Comparison of ENCODE assay signal across 10 mouse cellular contexts in genomic region chr19:44757231-44757871, GRCm38 (mm10). TPM values are rescaled to one million over a fixed set of nuclear protein-coding genes. Genes with fewer than 3 reads are reported as not detected.
DNase-seq lines count a peak whose midpoint lies in the region; ATAC-seq and TF ChIP-seq lines count a peak whose summit lies in the region.
"Had no signal": no experiment of that assay in that cellular context is flagged by ENCODE, and none has a peak within 500 bp of the region (broad histone marks: within the 10 kb centered on the region; RNA-seq: fewer than 3 reads in every experiment).

No protein-coding gene starts in this region.

- ATAC-seq in heart, embryonic 11.5 days (replicated peaks; ENCODE audit: insufficient number of reproducible peaks, low FRiP score, low TSS enrichment), result no peak
- no peak for ATAC-seq in embryonic facial prominence, embryonic 13.5 days (ENCODE audit: insufficient number of reproducible peaks, insufficient read depth, low FRiP score, low TSS enrichment, low read depth)
- no peak for ATAC-seq in midbrain, embryonic 14.5 days (ENCODE audit: low FRiP score, low TSS enrichment)
- ATAC-seq: inflammation-experienced regulatory T-cells, adult 6 months had no signal

- H3K9ac ChIP-seq in heart, embryonic 11.5 days (ENCODE audit: low read depth, low read length), result no peak overlapping the region
- H3K9ac ChIP-seq in embryonic facial prominence, embryonic 13.5 days, result peak overlapping the region; percentile 40; the same call in 1 of the 2 replicates
- H3K9ac ChIP-seq in midbrain, embryonic 14.5 days (replicated peaks; ENCODE audit: low read length), result peak overlapping the region; percentile 16; the same call in 1 of the 2 replicates

- WGBS in heart, embryonic 11.5 days (ENCODE audit: insufficient replicate concordance), result 0% methylated on average over 38 of the region's 38 CpGs
- under 1% methylated on average over 38 of the region's 38 CpGs for WGBS in embryonic facial prominence, embryonic 13.5 days
- WGBS in kidney, adult 2 months, result under 1% methylated on average over 30 of the region's 38 CpGs
- 0% methylated on average over 38 of the region's 38 CpGs for WGBS in midbrain, embryonic 14.5 days

- TF ChIP-seq POLR2A in kidney, adult 2 months (IDR thresholded peaks at IDR 0.05; ENCODE audit: low read depth, low read length), result no peak

- no peaks in the 10 kb centered on the region for H3K9me3 ChIP-seq in heart, embryonic 11.5 days (replicated peaks; ENCODE audit: control insufficient read depth, low read length)
- H3K9me3 ChIP-seq in embryonic facial prominence, embryonic 13.5 days, result no peaks in the 10 kb centered on the region
- H3K9me3 ChIP-seq in midbrain, embryonic 14.5 days (ENCODE audit: control insufficient read depth, low read length), result no peaks in the 10 kb centered on the region

- DNase-seq in heart, adult 8-10 months (ENCODE audit: low spot score), result no peak
- peak; percentile 72 for DNase-seq in kidney, adult 2 months
- DNase-seq in midbrain, embryonic 14.5 days, result no peak
- DNase-seq in spleen, postnatal 14 days (ENCODE audit: low spot score in 2 of 2), result no peak
- no peak for DNase-seq in layer of hippocampus, postnatal 36 days
- no peak for DNase-seq in thymus, adult 18-20 months

- no peak for TF ChIP-seq CTCF in kidney, adult 2 months (conservative IDR thresholded peaks at IDR 0.05; ENCODE audit: insufficient read depth, insufficient read length, low read depth, low read length)

- no peak overlapping the region for H3K27ac ChIP-seq in heart, embryonic 11.5 days (ENCODE audit: low read depth, low read length)
- H3K27ac ChIP-seq in embryonic facial prominence, embryonic 13.5 days, result no peak overlapping the region
- peak overlapping the region; percentile 99 for H3K27ac ChIP-seq in kidney, adult 2 months (ENCODE audit: insufficient read depth, low read depth, low read length)
- 0 out of 2 replicates have a peak overlapping the region, but pooled peaks have one; percentile 26 for H3K27ac ChIP-seq in midbrain, embryonic 14.5 days (replicated peaks; ENCODE audit: low read depth, low read length)

- peaks cover 93% of the 10 kb centered on the region for H3K27me3 ChIP-seq in heart, embryonic 11.5 days (ENCODE audit: control insufficient read depth, insufficient read depth, low read length)
- peaks cover 99% of the 10 kb centered on the region for H3K27me3 ChIP-seq in embryonic facial prominence, embryonic 13.5 days
- no peaks in the 10 kb centered on the region for H3K27me3 ChIP-seq in kidney, adult 2 months (replicated peaks; ENCODE audit: control insufficient read depth, insufficient read depth, low read length)
- peaks cover 91% of the 10 kb centered on the region for H3K27me3 ChIP-seq in midbrain, embryonic 14.5 days (ENCODE audit: control insufficient read depth, insufficient read depth, low read length)

- peak overlapping the region; percentile 59 for H3K4me2 ChIP-seq in heart, embryonic 11.5 days
- peak overlapping the region; percentile 64 for H3K4me2 ChIP-seq in embryonic facial prominence, embryonic 13.5 days
- H3K4me2 ChIP-seq in midbrain, embryonic 14.5 days (ENCODE audit: low read length), result peak overlapping the region; percentile 56

- no peaks in the 10 kb centered on the region for H3K36me3 ChIP-seq in heart, embryonic 11.5 days (ENCODE audit: control insufficient read depth, insufficient read depth, low read length)
- no peaks in the 10 kb centered on the region for H3K36me3 ChIP-seq in embryonic facial prominence, embryonic 13.5 days
- H3K36me3 ChIP-seq in kidney, adult 2 months (ENCODE audit: control insufficient read depth, insufficient read depth, low read length), result no peaks in the 10 kb centered on the region
- no peaks in the 10 kb centered on the region for H3K36me3 ChIP-seq in midbrain, embryonic 14.5 days (ENCODE audit: control insufficient read depth, insufficient read depth, low read length)

- peaks cover 23% of the 10 kb centered on the region for H3K4me1 ChIP-seq in heart, embryonic 11.5 days (ENCODE audit: control insufficient read depth, insufficient read depth, low read length)
- H3K4me1 ChIP-seq in embryonic facial prominence, embryonic 13.5 days, result peaks cover 19% of the 10 kb centered on the region
- no peaks in the 10 kb centered on the region; the same call in 1 of the 2 replicates for H3K4me1 ChIP-seq in kidney, adult 2 months (ENCODE audit: control insufficient read depth, insufficient read depth, low read length)
- peaks cover 16% of the 10 kb centered on the region for H3K4me1 ChIP-seq in midbrain, embryonic 14.5 days (ENCODE audit: control insufficient read depth, insufficient read depth, low read length)

- H3K4me3 ChIP-seq in heart, embryonic 11.5 days (ENCODE audit: low read depth, low read length), result peak overlapping the region; percentile 41
- H3K4me3 ChIP-seq in embryonic facial prominence, embryonic 13.5 days, result peak overlapping the region; percentile 40
- peak overlapping the region; percentile 98 for H3K4me3 ChIP-seq in kidney, adult 2 months (ENCODE audit: insufficient read depth, low read depth, low read length)
- H3K4me3 ChIP-seq in midbrain, embryonic 14.5 days (replicated peaks; ENCODE audit: low read depth, low read length), result peak overlapping the region; percentile 32

RNA-seq across cellular contexts. Expression of gene Pax2, which starts 1.5 kb away (rescaled TPM):
- not detected in 2 replicates for polyA plus RNA-seq in heart, embryonic 11.5 days (2014; fragmentation: Nextera tagmentation; extraction: Ambion mirVana)
- not detected for total RNA-seq in heart, adult 8-10 months (2022)
- polyA plus RNA-seq in embryonic facial prominence, embryonic 13.5 days (2015; fragmentation: Nextera tagmentation; extraction: Ambion mirVana), result 0.22 TPM in 1 of 2 replicates, not detected in the other
- 25.8 and 29.7 TPM in 2 replicates for polyA plus RNA-seq in kidney, adult 2 months (2012; rRNA removed)
- 1.7 and 1.9 TPM in 2 replicates for polyA plus RNA-seq in midbrain, embryonic 14.5 days (2014; fragmentation: Nextera tagmentation; extraction: Ambion mirVana)
- under 1 TPM; 0.32 to 0.35 TPM for total RNA-seq in layer of hippocampus, postnatal 36 days (2021)
- polyA plus RNA-seq: C2C12; inflammation-experienced regulatory T-cells, adult 6 months had no signal

Comparison
In these comparisons a context has a peak if more than half of its experiments do, and no peak if none do; other contexts are left out.
1. H3K27ac ChIP-seq: peak in kidney, adult 2 months (single experiment) and midbrain, embryonic 14.5 days (single experiment); none in heart, embryonic 11.5 days (single experiment) and embryonic facial prominence, embryonic 13.5 days (single experiment).
2. H3K4me3 ChIP-seq: peak in every context shown above with its lines; median percentile 98 in kidney, adult 2 months; 41 in heart, embryonic 11.5 days; 40 in embryonic facial prominence, embryonic 13.5 days; 32 in midbrain, embryonic 14.5 days.
3. Peak in every context shown above with its lines, with median percentiles within 50 percentile points of each other: H3K4me2 ChIP-seq.